8 mouse cellular contexts compared by ENCODE assay signal in genomic region chr17:25808789-25809605, GRCm38 (mm10). TPM values are rescaled to one million over a fixed set of nuclear protein-coding genes. Genes with fewer than 3 reads are reported as not detected.
DNase-seq lines count a peak whose midpoint lies in the region; ATAC-seq and TF ChIP-seq lines count a peak whose summit lies in the region.

TSS of gene Fbxl16 (plus strand) at chr17:25809085.

- no peak for TF ChIP-seq CTCF in thymus, adult 2 months (IDR thresholded peaks at IDR 0.05; ENCODE audit: borderline replicate concordance, control insufficient read depth, extremely low read depth, insufficient read depth, low read length, poor library complexity)
- peak; percentile 35 for TF ChIP-seq CTCF in kidney, postnatal 0 days (IDR thresholded peaks at IDR 0.05; ENCODE audit: low read depth)
- TF ChIP-seq CTCF in liver, adult 2 months (IDR thresholded peaks at IDR 0.05; ENCODE audit: low read depth, low read length), result no peak

- peaks cover 14% of the 10 kb centered on the region; the same call in 1 of the 2 replicates for H3K27me3 ChIP-seq in thymus, adult 2 months (ENCODE audit: control insufficient read depth, insufficient read depth, low read length)
- peaks cover 14% of the 10 kb centered on the region for H3K27me3 ChIP-seq in embryonic facial prominence, embryonic 11.5 days (ENCODE audit: control insufficient read depth, insufficient read depth, low read length)
- H3K27me3 ChIP-seq in heart, embryonic 13.5 days (replicated peaks), result peaks cover 72% of the 10 kb centered on the region
- H3K27me3 ChIP-seq in kidney, postnatal 0 days (ENCODE audit: insufficient read depth, low read length), result peaks cover 11% of the 10 kb centered on the region; the same call in 1 of the 2 replicates
- H3K27me3 ChIP-seq in liver, adult 2 months (ENCODE audit: control insufficient read depth, insufficient read depth, low read length), result peaks cover 13% of the 10 kb centered on the region
- no peaks in the 10 kb centered on the region for H3K27me3 ChIP-seq in neural tube, embryonic 11.5 days (ENCODE audit: control insufficient read depth, insufficient read depth, low read length)

- no peak for DNase-seq in thymus, adult 2 months
- DNase-seq in thymus, postnatal 25 days, result no peak
- peak; percentile 89 for DNase-seq in embryonic facial prominence, embryonic 11.5 days (ENCODE audit: low spot score)
- DNase-seq in kidney, postnatal 0 days (ENCODE audit: low spot score), result peak; percentile 51
- DNase-seq in liver, adult 2 months (ENCODE audit: extremely low read depth, low read depth, low spot score), result no peak
- DNase-seq in neural tube, embryonic 11.5 days (ENCODE audit: low spot score), result peak; percentile 91
- DNase-seq in urinary bladder, adult 2 months (ENCODE audit: low spot score), result no peak

- no peaks in the 10 kb centered on the region for H3K4me1 ChIP-seq in thymus, adult 2 months (replicated peaks; ENCODE audit: control insufficient read depth, insufficient read depth, low read length)
- H3K4me1 ChIP-seq in embryonic facial prominence, embryonic 11.5 days (ENCODE audit: control insufficient read depth, insufficient read depth, low read length), result no peaks in the 10 kb centered on the region; the same call in 1 of the 2 replicates
- peaks cover 20% of the 10 kb centered on the region for H3K4me1 ChIP-seq in heart, embryonic 13.5 days
- H3K4me1 ChIP-seq in kidney, postnatal 0 days (replicated peaks; ENCODE audit: insufficient read depth, low read length), result no peaks in the 10 kb centered on the region; the same call in 1 of the 2 replicates
- peaks cover 3% of the 10 kb centered on the region; the same call in 1 of the 2 replicates for H3K4me1 ChIP-seq in liver, adult 2 months (ENCODE audit: control insufficient read depth, insufficient read depth, low read length)
- peaks cover 11% of the 10 kb centered on the region for H3K4me1 ChIP-seq in neural tube, embryonic 11.5 days (ENCODE audit: control insufficient read depth, insufficient read depth, low read length)

- H3K79me2 ChIP-seq in liver, adult 2 months (ENCODE audit: control insufficient read depth, insufficient read depth, low read length), result no peaks in the 10 kb centered on the region

- H3K4me3 ChIP-seq in thymus, adult 2 months (ENCODE audit: control insufficient read depth, insufficient read depth, low read length), result 0 out of 2 replicates have a peak within 1 kb of the TSS, but pooled peaks have one; percentile 2
- peak within 1 kb of the TSS; percentile 71 for H3K4me3 ChIP-seq in embryonic facial prominence, embryonic 11.5 days (ENCODE audit: low read depth, low read length)
- peak within 1 kb of the TSS; percentile 72 for H3K4me3 ChIP-seq in heart, embryonic 13.5 days
- H3K4me3 ChIP-seq in kidney, postnatal 0 days (replicated peaks; ENCODE audit: low read depth, low read length), result peak within 1 kb of the TSS; percentile 60
- H3K4me3 ChIP-seq in liver, adult 2 months (ENCODE audit: insufficient read depth, low read depth, low read length), result peak within 1 kb of the TSS; percentile 52; the same call in 1 of the 2 replicates
- H3K4me3 ChIP-seq in neural tube, embryonic 11.5 days (ENCODE audit: low read depth, low read length), result peak within 1 kb of the TSS; percentile 52

- no peaks in the 10 kb centered on the region for H3K36me3 ChIP-seq in thymus, adult 2 months (ENCODE audit: control insufficient read depth, insufficient read depth, low read length)
- no peaks in the 10 kb centered on the region for H3K36me3 ChIP-seq in embryonic facial prominence, embryonic 11.5 days (replicated peaks; ENCODE audit: control insufficient read depth, insufficient read depth, low read depth, low read length)
- no peaks in the 10 kb centered on the region for H3K36me3 ChIP-seq in heart, embryonic 13.5 days
- H3K36me3 ChIP-seq in kidney, postnatal 0 days (ENCODE audit: insufficient read depth, low read length), result no peaks in the 10 kb centered on the region
- no peaks in the 10 kb centered on the region for H3K36me3 ChIP-seq in liver, adult 2 months (ENCODE audit: control insufficient read depth, insufficient read depth, low read length)
- H3K36me3 ChIP-seq in neural tube, embryonic 11.5 days (ENCODE audit: control insufficient read depth, insufficient read depth, low read length), result no peaks in the 10 kb centered on the region

- peak within 1 kb of the TSS; percentile 97 for H3K4me2 ChIP-seq in embryonic facial prominence, embryonic 11.5 days (ENCODE audit: low read depth, low read length)
- peak within 1 kb of the TSS; percentile 99 for H3K4me2 ChIP-seq in heart, embryonic 13.5 days
- peak within 1 kb of the TSS; percentile 94 for H3K4me2 ChIP-seq in kidney, postnatal 0 days (ENCODE audit: low read length)
- peak within 1 kb of the TSS; percentile 81 for H3K4me2 ChIP-seq in neural tube, embryonic 11.5 days (ENCODE audit: low read depth)

- peak; percentile 71 for ATAC-seq in embryonic facial prominence, embryonic 11.5 days (replicated peaks; ENCODE audit: insufficient number of reproducible peaks, low FRiP score, low TSS enrichment, low read depth)
- ATAC-seq in heart, embryonic 13.5 days (ENCODE audit: extremely low read depth, insufficient number of reproducible peaks, low FRiP score, low TSS enrichment), result peak; percentile 61; the same call in 1 of the 2 replicates
- ATAC-seq in kidney, postnatal 0 days (replicated peaks; ENCODE audit: low FRiP score, low read depth), result peak; percentile 27
- ATAC-seq in neural tube, embryonic 11.5 days (ENCODE audit: insufficient read depth, low FRiP score, low TSS enrichment), result peak; percentile 79

- H3K27ac ChIP-seq in thymus, adult 2 months (ENCODE audit: control insufficient read depth, insufficient read depth, low read length), result no peak within 1 kb of the TSS
- H3K27ac ChIP-seq in embryonic facial prominence, embryonic 11.5 days (replicated peaks; ENCODE audit: low read depth, low read length), result peak within 1 kb of the TSS; percentile 41
- no peak within 1 kb of the TSS for H3K27ac ChIP-seq in heart, embryonic 13.5 days (replicated peaks)
- H3K27ac ChIP-seq in kidney, postnatal 0 days, result no peak within 1 kb of the TSS
- no peak within 1 kb of the TSS for H3K27ac ChIP-seq in liver, adult 2 months (replicated peaks; ENCODE audit: insufficient read depth, low read depth, low read length)
- H3K27ac ChIP-seq in neural tube, embryonic 11.5 days (ENCODE audit: low read depth, low read length), result peak within 1 kb of the TSS; percentile 87

- WGBS in thymus, adult 2 months, result 1% methylated on average over 95 of the region's 100 CpGs
- WGBS in embryonic facial prominence, embryonic 11.5 days, result under 1% methylated on average over 76 of the region's 100 CpGs
- under 1% methylated on average over 88 of the region's 100 CpGs for WGBS in heart, embryonic 13.5 days
- under 1% methylated on average over 83 of the region's 100 CpGs for WGBS in kidney, postnatal 0 days
- WGBS in liver, adult 2 months, result 1% methylated on average over 97 of the region's 100 CpGs
- WGBS in neural tube, embryonic 11.5 days, result under 1% methylated on average over 91 of the region's 100 CpGs

- no peak for TF ChIP-seq POLR2A in thymus, adult 2 months (IDR thresholded peaks at IDR 0.05; ENCODE audit: control insufficient read depth, extremely low read depth, insufficient read depth, low read length, poor library complexity)
- no peak for TF ChIP-seq POLR2A in liver, adult 2 months (IDR thresholded peaks at IDR 0.05; ENCODE audit: extremely low read depth, insufficient read depth, low read length)

- no peaks in the 10 kb centered on the region for H3K9me3 ChIP-seq in embryonic facial prominence, embryonic 11.5 days (replicated peaks; ENCODE audit: control insufficient read depth, low read length)
- no peaks in the 10 kb centered on the region for H3K9me3 ChIP-seq in heart, embryonic 13.5 days
- H3K9me3 ChIP-seq in kidney, postnatal 0 days (replicated peaks; ENCODE audit: low read length), result no peaks in the 10 kb centered on the region
- H3K9me3 ChIP-seq in neural tube, embryonic 11.5 days (ENCODE audit: control insufficient read depth, low read length), result no peaks in the 10 kb centered on the region

- H3K9ac ChIP-seq in embryonic facial prominence, embryonic 11.5 days (replicated peaks; ENCODE audit: low read length), result peak within 1 kb of the TSS; percentile 76
- peak within 1 kb of the TSS; percentile 72 for H3K9ac ChIP-seq in heart, embryonic 13.5 days
- H3K9ac ChIP-seq in kidney, postnatal 0 days (ENCODE audit: low read depth, low read length), result peak within 1 kb of the TSS; percentile 51
- peak within 1 kb of the TSS; percentile 45 for H3K9ac ChIP-seq in liver, adult 2 months (ENCODE audit: low read depth, low read length)
- peak within 1 kb of the TSS; percentile 88 for H3K9ac ChIP-seq in neural tube, embryonic 11.5 days (ENCODE audit: low read length)

RNA-seq across cellular contexts. Expression of gene Fbxl16, which starts in this region (rescaled TPM):
- polyA plus RNA-seq in thymus, adult 2 months (2012; rRNA removed), result 0.59 and 0.61 TPM in 2 replicates
- polyA plus RNA-seq in embryonic facial prominence, embryonic 11.5 days (2014; fragmentation: Nextera tagmentation; extraction: Ambion mirVana), result 3.9 and 4.2 TPM in 2 replicates
- polyA plus RNA-seq in heart, embryonic 13.5 days (2015; fragmentation: Nextera tagmentation; extraction: Ambion mirVana), result 1.0 and 1.1 TPM in 2 replicates
- polyA plus RNA-seq in kidney, postnatal 0 days (2015; fragmentation: Nextera tagmentation; extraction: Ambion mirVana), result 0.34 and 0.56 TPM in 2 replicates
- total RNA-seq in liver, adult 2 months (2014; rRNA removed), result 0.07 TPM in 1 of 2 replicates, not detected in the other
- 0.12 and 0.33 TPM in 2 replicates for polyA plus RNA-seq in liver, adult 2 months (2012; rRNA removed)
- polyA plus RNA-seq in neural tube, embryonic 11.5 days (2014; fragmentation: Nextera tagmentation; extraction: Ambion mirVana), result 13.2 and 14.7 TPM in 2 replicates
- 5.0 and 6.9 TPM in 2 replicates for polyA plus RNA-seq in urinary bladder, adult 2 months (2012; rRNA removed)

Comparison
In these comparisons a context has a peak if more than half of its experiments do, and no peak if none do; other contexts are left out.
1. Peak in DNase-seq, ATAC-seq, H3K4me3 ChIP-seq, H3K9ac ChIP-seq and H3K4me2 ChIP-seq in kidney, postnatal 0 days; RNA of the gene not detected or under 1 TPM.
2. DNase-seq: peak in embryonic facial prominence, embryonic 11.5 days (single experiment) and neural tube, embryonic 11.5 days (single experiment); none in thymus, adult 2 months (single experiment), thymus, postnatal 25 days (single experiment), liver, adult 2 months (single experiment) and urinary bladder, adult 2 months (single experiment).
3. H3K27ac ChIP-seq: peak in embryonic facial prominence, embryonic 11.5 days (single experiment) and neural tube, embryonic 11.5 days (single experiment); none in thymus, adult 2 months (single experiment), heart, embryonic 13.5 days (single experiment), kidney, postnatal 0 days (single experiment) and liver, adult 2 months (single experiment).
4. H3K4me3 ChIP-seq: peak in every context shown above with its lines; median percentile 72 in heart, embryonic 13.5 days; 71 in embryonic facial prominence, embryonic 11.5 days; 60 in kidney, postnatal 0 days; 52 in liver, adult 2 months; 52 in neural tube, embryonic 11.5 days; 2 in thymus, adult 2 months.
5. ATAC-seq: peak in every context shown above with its lines; median percentile 79 in neural tube, embryonic 11.5 days; 71 in embryonic facial prominence, embryonic 11.5 days; 61 in heart, embryonic 13.5 days; 27 in kidney, postnatal 0 days.
6. Peak in every context shown above with its lines, with median percentiles within 50 percentile points of each other: H3K4me2 ChIP-seq and H3K9ac ChIP-seq.